Mouse (Mus musculus): ENCODE results near the gene Iqch. TPM values are rescaled to one million over a fixed set of nuclear protein-coding genes. Genes with fewer than 3 reads are reported as not detected.

The Iqch gene
- polyA plus RNA-seq, 1 experiment from 2014 or later, result 0.04 TPM

GRCm38 (mm10) chr9:63507110-63507509, 95.2 kb downstream of the Iqch start:
- Histone ChIP-seq H3K4me1 (no peaks in the 10 kb centered on the region), H3K9ac (no peak overlapping the region), H3K27me3 (no peaks in the 10 kb centered on the region; the same call in 1 of the 2 replicates), H3K4me3 (replicated peaks) (no peak overlapping the region), H3K36me3 (no peaks in the 10 kb centered on the region), H3K4me2 (no peak overlapping the region), H3K9me3 (replicated peaks) (no peaks in the 10 kb centered on the region), H3K27ac (no peak overlapping the region)
- no peak for ATAC-seq (replicated peaks; ENCODE audit: low FRiP score)
- 79% methylated on average over 8 of the region's 8 CpGs for WGBS

GRCm38 (mm10) chr9:63503890-63504289, 98.4 kb downstream of the Iqch start:
- Histone ChIP-seq H3K36me3 (no peaks in the 10 kb centered on the region), H3K27me3 (no peaks in the 10 kb centered on the region; the same call in 1 of the 2 replicates), H3K9ac (no peak overlapping the region), H3K4me2 (no peak overlapping the region), H3K4me3 (replicated peaks) (no peak overlapping the region), H3K9me3 (replicated peaks) (no peaks in the 10 kb centered on the region), H3K27ac (no peak overlapping the region), H3K4me1 (no peaks in the 10 kb centered on the region)
- no peak for ATAC-seq (replicated peaks; ENCODE audit: low FRiP score)
- 73% methylated on average over 2 of the region's 2 CpGs for WGBS

GRCm38 (mm10) chr9:63501516-63501915, 100.8 kb downstream of the Iqch start:
- no peak for ATAC-seq (replicated peaks; ENCODE audit: low FRiP score)
- 85% methylated on average over 1 of the region's 1 CpGs for WGBS
- no peaks in the 10 kb centered on the region for H3K4me1 ChIP-seq
- no peak overlapping the region for H3K4me3 ChIP-seq (replicated peaks)
- H3K36me3 ChIP-seq, result no peaks in the 10 kb centered on the region
- no peak overlapping the region for H3K4me2 ChIP-seq
- H3K27ac ChIP-seq, result no peak overlapping the region
- no peaks in the 10 kb centered on the region for H3K9me3 ChIP-seq (replicated peaks)
- H3K9ac ChIP-seq, result no peak overlapping the region
- no peaks in the 10 kb centered on the region for H3K27me3 ChIP-seq

- no peak for ATAC-seq (replicated peaks; ENCODE audit: low FRiP score)
- Histone ChIP-seq H3K4me3 (replicated peaks) (no peak overlapping the region), H3K9me3 (replicated peaks) (no peaks in the 10 kb centered on the region), H3K9ac (no peak overlapping the region), H3K4me2 (no peak overlapping the region), H3K36me3 (no peaks in the 10 kb centered on the region), H3K27me3 (no peaks in the 10 kb centered on the region; the same call in 1 of the 2 replicates), H3K4me1 (no peaks in the 10 kb centered on the region), H3K27ac (no peak overlapping the region)
- WGBS, result 85% methylated on average over 8 of the region's 8 CpGs
Observed at GRCm38 (mm10) chr9:63499912-63500311, 102.4 kb downstream of the Iqch start.

GRCm38 (mm10) chr9:63495786-63496185, 106.5 kb downstream of the Iqch start:
- no peak overlapping the region for H3K4me2 ChIP-seq
- ATAC-seq (replicated peaks; ENCODE audit: low FRiP score), result no peak
- H3K27ac ChIP-seq, result no peak overlapping the region
- H3K36me3 ChIP-seq, result no peaks in the 10 kb centered on the region
- H3K4me3 ChIP-seq (replicated peaks), result no peak overlapping the region
- no peaks in the 10 kb centered on the region for H3K4me1 ChIP-seq
- H3K27me3 ChIP-seq, result peaks cover 5% of the 10 kb centered on the region
- 86% methylated on average over 2 of the region's 2 CpGs for WGBS
- H3K9ac ChIP-seq, result no peak overlapping the region
- H3K9me3 ChIP-seq (replicated peaks), result no peaks in the 10 kb centered on the region

- H3K9ac ChIP-seq, result no peak overlapping the region
- peaks cover 5% of the 10 kb centered on the region for H3K27me3 ChIP-seq
- no peak overlapping the region for H3K4me3 ChIP-seq (replicated peaks)
- H3K4me1 ChIP-seq, result no peaks in the 10 kb centered on the region
- H3K27ac ChIP-seq, result no peak overlapping the region
- no peak for ATAC-seq (replicated peaks; ENCODE audit: low FRiP score)
- no peak overlapping the region for H3K4me2 ChIP-seq
- H3K36me3 ChIP-seq, result no peaks in the 10 kb centered on the region
- 94% methylated on average over 4 of the region's 4 CpGs for WGBS
- no peaks in the 10 kb centered on the region for H3K9me3 ChIP-seq (replicated peaks)
Observed at GRCm38 (mm10) chr9:63493746-63494145, 108.5 kb downstream of the Iqch start.

- Histone ChIP-seq H3K36me3 (no peaks in the 10 kb centered on the region), H3K27me3 (peaks cover 5% of the 10 kb centered on the region), H3K4me2 (no peak overlapping the region), H3K9me3 (replicated peaks) (no peaks in the 10 kb centered on the region), H3K9ac (no peak overlapping the region), H3K4me1 (no peaks in the 10 kb centered on the region), H3K27ac (no peak overlapping the region), H3K4me3 (replicated peaks) (no peak overlapping the region)
- no peak for ATAC-seq (replicated peaks; ENCODE audit: low FRiP score)
- 42% methylated on average over 9 of the region's 9 CpGs for WGBS
Observed at GRCm38 (mm10) chr9:63492291-63492690, 110.0 kb downstream of the Iqch start.

GRCm38 (mm10) chr9:63490521-63491307, 111.6 kb downstream of the Iqch start:
- peaks cover 5% of the 10 kb centered on the region; the same call in 1 of the 2 replicates for H3K27me3 ChIP-seq
- H3K36me3 ChIP-seq, result no peaks in the 10 kb centered on the region
- H3K9ac ChIP-seq, result no peak overlapping the region
- H3K9me3 ChIP-seq (replicated peaks), result no peaks in the 10 kb centered on the region
- no peak overlapping the region for H3K4me2 ChIP-seq
- 65% methylated on average over 12 of the region's 12 CpGs for WGBS
- no peak overlapping the region for H3K27ac ChIP-seq
- H3K4me3 ChIP-seq (replicated peaks), result no peak overlapping the region
- no peak for ATAC-seq (replicated peaks; ENCODE audit: low FRiP score)
- no peaks in the 10 kb centered on the region for H3K4me1 ChIP-seq

GRCm38 (mm10) chr9:63489156-63489555, 113.1 kb downstream of the Iqch start:
- no peaks in the 10 kb centered on the region for H3K9me3 ChIP-seq (replicated peaks)
- no peak for ATAC-seq (replicated peaks; ENCODE audit: low FRiP score)
- H3K36me3 ChIP-seq, result no peaks in the 10 kb centered on the region
- H3K4me3 ChIP-seq (replicated peaks), result no peak overlapping the region
- no peak overlapping the region for H3K4me2 ChIP-seq
- no peaks in the 10 kb centered on the region for H3K4me1 ChIP-seq
- H3K27me3 ChIP-seq, result peaks cover 5% of the 10 kb centered on the region; the same call in 1 of the 2 replicates
- WGBS, result 72% methylated on average over 6 of the region's 6 CpGs
- H3K27ac ChIP-seq, result no peak overlapping the region
- H3K9ac ChIP-seq, result no peak overlapping the region

- Histone ChIP-seq H3K27ac (no peak overlapping the region), H3K4me1 (no peaks in the 10 kb centered on the region), H3K27me3 (no peaks in the 10 kb centered on the region), H3K9ac (no peak overlapping the region), H3K9me3 (replicated peaks) (no peaks in the 10 kb centered on the region), H3K4me2 (no peak overlapping the region), H3K4me3 (replicated peaks) (no peak overlapping the region), H3K36me3 (no peaks in the 10 kb centered on the region)
- WGBS, result 62% methylated on average over 3 of the region's 3 CpGs
- ATAC-seq (replicated peaks; ENCODE audit: low FRiP score), result no peak
Observed at GRCm38 (mm10) chr9:63465561-63465960, 136.7 kb downstream of the Iqch start.

- H3K4me2 ChIP-seq, result no peak overlapping the region
- no peak overlapping the region for H3K4me3 ChIP-seq (replicated peaks)
- H3K9ac ChIP-seq, result no peak overlapping the region
- WGBS, result 64% methylated on average over 2 of the region's 2 CpGs
- H3K27ac ChIP-seq, result no peak overlapping the region
- H3K4me1 ChIP-seq, result no peaks in the 10 kb centered on the region
- no peaks in the 10 kb centered on the region for H3K27me3 ChIP-seq
- H3K9me3 ChIP-seq (replicated peaks), result no peaks in the 10 kb centered on the region
- ATAC-seq (replicated peaks; ENCODE audit: low FRiP score), result no peak
- no peaks in the 10 kb centered on the region for H3K36me3 ChIP-seq
Observed at GRCm38 (mm10) chr9:63462296-63462695, 140.0 kb downstream of the Iqch start.

GRCm38 (mm10) chr9:63456401-63456800, 145.9 kb downstream of the Iqch start:
- Histone ChIP-seq H3K27me3 (no peaks in the 10 kb centered on the region), H3K4me3 (replicated peaks) (no peak overlapping the region), H3K27ac (no peak overlapping the region), H3K4me2 (no peak overlapping the region), H3K4me1 (no peaks in the 10 kb centered on the region), H3K36me3 (no peaks in the 10 kb centered on the region), H3K9ac (no peak overlapping the region), H3K9me3 (replicated peaks) (no peaks in the 10 kb centered on the region)
- no peak for ATAC-seq (replicated peaks; ENCODE audit: low FRiP score)

- Histone ChIP-seq H3K4me1 (no peaks in the 10 kb centered on the region), H3K27ac (no peak overlapping the region), H3K9ac (no peak overlapping the region), H3K4me2 (no peak overlapping the region), H3K36me3 (no peaks in the 10 kb centered on the region), H3K27me3 (no peaks in the 10 kb centered on the region), H3K9me3 (replicated peaks) (no peaks in the 10 kb centered on the region), H3K4me3 (replicated peaks) (no peak overlapping the region)
- 53% methylated on average over 5 of the region's 5 CpGs for WGBS
- ATAC-seq (replicated peaks; ENCODE audit: low FRiP score), result no peak
Observed at GRCm38 (mm10) chr9:63454341-63454740, 148.0 kb downstream of the Iqch start.
